Mouse (Mus musculus): ENCODE results near the gene Sys1. TPM values are rescaled to one million over a fixed set of nuclear protein-coding genes. Genes with fewer than 3 reads are reported as not detected.

Gene Sys1
- polyA plus RNA-seq, 1 experiment, result not detected

DNA sequence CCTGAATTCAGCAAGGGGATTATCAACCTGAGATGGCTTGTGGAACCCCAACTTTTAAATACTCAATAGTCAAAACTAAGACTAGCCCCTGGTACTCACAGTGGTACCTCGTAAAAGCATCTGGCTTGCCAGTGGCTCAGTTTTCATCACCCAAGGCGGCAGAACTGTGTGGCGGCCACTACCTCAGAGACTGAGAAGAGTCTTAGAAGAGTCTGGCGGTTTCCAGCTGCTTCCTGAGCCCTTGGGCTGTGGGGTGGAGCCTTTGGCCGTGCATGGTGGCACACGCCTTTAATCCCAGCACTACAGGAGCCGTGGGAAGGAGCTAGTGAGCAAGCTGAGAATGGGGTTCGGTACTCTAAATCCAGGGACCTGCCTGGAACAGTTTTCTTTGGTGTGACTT is 65.5 kb downstream of the Sys1 start:
- 27% methylated on average over 8 of the region's 8 CpGs for WGBS
- TF ChIP-seq POLR2A (IDR thresholded peaks at IDR 0.05; ENCODE audit: insufficient read depth, low read depth, low read length) (no peak), CTCF (IDR thresholded peaks at IDR 0.05; ENCODE audit: insufficient read depth, low read depth, low read length) (no peak)
- no peak overlapping the region for H3K27ac ChIP-seq (ENCODE audit: insufficient read depth, low read depth, low read length)
- no peak overlapping the region for H3K4me3 ChIP-seq (ENCODE audit: insufficient read depth, low read depth, low read length)
- H3K4me1 ChIP-seq (ENCODE audit: control insufficient read depth, insufficient read depth, low read length), result peaks cover 3% of the 10 kb centered on the region

GRCm38 (mm10) chr2:164523301-164523773 is 66.6 kb downstream of the Sys1 start:
- TF ChIP-seq CTCF (IDR thresholded peaks at IDR 0.05; ENCODE audit: insufficient read depth, low read depth, low read length) (no peak), POLR2A (IDR thresholded peaks at IDR 0.05; ENCODE audit: insufficient read depth, low read depth, low read length) (no peak)
- whole genome bisulfite sequencing, result 76% methylated on average over 10 of the region's 10 CpGs
- peaks cover 3% of the 10 kb centered on the region for H3K4me1 ChIP-seq (ENCODE audit: control insufficient read depth, insufficient read depth, low read length)
- no peak overlapping the region for H3K4me3 ChIP-seq (ENCODE audit: insufficient read depth, low read depth, low read length)
- H3K27ac ChIP-seq (ENCODE audit: insufficient read depth, low read depth, low read length), result no peak overlapping the region

DNA sequence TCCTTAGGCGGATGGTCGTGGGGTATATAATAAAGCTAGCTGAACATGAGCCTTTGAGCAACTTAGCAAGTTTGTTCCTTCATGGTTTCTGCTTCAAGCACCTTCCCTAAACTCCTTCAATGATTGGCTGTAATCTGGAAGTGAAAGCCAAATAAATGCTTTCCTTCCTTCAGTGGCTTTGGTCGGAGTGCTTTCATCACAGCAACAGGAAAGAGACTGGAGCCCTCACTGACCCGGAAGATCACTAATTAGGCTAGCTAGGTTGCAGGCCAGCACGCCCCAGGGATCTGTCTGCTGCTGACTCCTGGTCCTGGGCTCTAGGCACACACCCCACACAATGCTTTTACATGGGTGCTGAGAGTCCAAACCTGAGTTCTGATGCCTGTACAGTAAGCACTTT is 71.8 kb downstream of the Sys1 start:
- Histone ChIP-seq H3K4me1 (ENCODE audit: control insufficient read depth, insufficient read depth, low read length) (no peaks in the 10 kb centered on the region), H3K27ac (ENCODE audit: insufficient read depth, low read depth, low read length) (no peak overlapping the region), H3K4me3 (ENCODE audit: insufficient read depth, low read depth, low read length) (no peak overlapping the region)
- 66% methylated on average over 5 of the region's 5 CpGs for WGBS
- no peak for TF ChIP-seq POLR2A (IDR thresholded peaks at IDR 0.05; ENCODE audit: insufficient read depth, low read depth, low read length)
- TF ChIP-seq CTCF (IDR thresholded peaks at IDR 0.05; ENCODE audit: insufficient read depth, low read depth, low read length), result no peak

Other genes with a start within 250 kb of the Sys1 start
- gene Wfdc15b, start 235.3 kb upstream of the Sys1 start, polyA plus RNA-seq (2012; ENCODE audit: insufficient read depth, insufficient read length, low replicate concordance, missing spikeins), result not detected in 2 replicates
- gene Svs2, start 218.5 kb upstream of the Sys1 start, polyA plus RNA-seq (2012; ENCODE audit: insufficient read depth, insufficient read length, low replicate concordance, missing spikeins), result not detected in 2 replicates
- gene Svs3b, start 200.3 kb upstream of the Sys1 start, polyA plus RNA-seq (2012; ENCODE audit: insufficient read depth, insufficient read length, low replicate concordance, missing spikeins), result not detected in 2 replicates
- gene Svs4, start 178.5 kb upstream of the Sys1 start, polyA plus RNA-seq (2012; ENCODE audit: insufficient read depth, insufficient read length, low replicate concordance, missing spikeins), result not detected in 2 replicates
- gene Svs3a, start 167.7 kb upstream of the Sys1 start, polyA plus RNA-seq (2012; ENCODE audit: insufficient read depth, insufficient read length, low replicate concordance, missing spikeins), result not detected in 2 replicates
- not detected in 2 replicates for gene Svs6, start 140.2 kb upstream of the Sys1 start, polyA plus RNA-seq (2012; ENCODE audit: insufficient read depth, insufficient read length, low replicate concordance, missing spikeins)
- not detected in 2 replicates for gene Svs5, start 124.2 kb upstream of the Sys1 start, polyA plus RNA-seq (2012; ENCODE audit: insufficient read depth, insufficient read length, low replicate concordance, missing spikeins)
- gene Slpi, start 67.9 kb upstream of the Sys1 start, polyA plus RNA-seq (2012; ENCODE audit: insufficient read depth, insufficient read length, low replicate concordance, missing spikeins), result not detected in 2 replicates
- not detected in 2 replicates for gene Rbpjl, start 53.8 kb upstream of the Sys1 start, polyA plus RNA-seq (2012; ENCODE audit: insufficient read depth, insufficient read length, low replicate concordance, missing spikeins)
- gene Matn4, start 51.8 kb upstream of the Sys1 start, polyA plus RNA-seq (2012; ENCODE audit: insufficient read depth, insufficient read length, low replicate concordance, missing spikeins), result not detected in 2 replicates
- 124 TPM in 1 of 2 replicates, not detected in the other for gene Sdc4, start 13.1 kb upstream of the Sys1 start, polyA plus RNA-seq (2012; ENCODE audit: insufficient read depth, insufficient read length, low replicate concordance, missing spikeins)
- not detected in 2 replicates for gene Gm20458, start 4.0 kb downstream of the Sys1 start, polyA plus RNA-seq (2012; ENCODE audit: insufficient read depth, insufficient read length, low replicate concordance, missing spikeins)
- gene Trp53tg5, start 16.8 kb downstream of the Sys1 start, polyA plus RNA-seq (2012; ENCODE audit: insufficient read depth, insufficient read length, low replicate concordance, missing spikeins), result not detected in 2 replicates
- 84.6 TPM in 1 of 2 replicates, not detected in the other for gene Dbndd2, start 29.1 kb downstream of the Sys1 start, polyA plus RNA-seq (2012; ENCODE audit: insufficient read depth, insufficient read length, low replicate concordance, missing spikeins)
- not detected in 2 replicates for gene Pigt, start 40.6 kb downstream of the Sys1 start, polyA plus RNA-seq (2012; ENCODE audit: insufficient read depth, insufficient read length, low replicate concordance, missing spikeins)
- gene Wfdc2, start 105.4 kb downstream of the Sys1 start, polyA plus RNA-seq (2012; ENCODE audit: insufficient read depth, insufficient read length, low replicate concordance, missing spikeins), result not detected in 2 replicates
- gene Spint3, start 116.5 kb downstream of the Sys1 start, polyA plus RNA-seq (2012; ENCODE audit: insufficient read depth, insufficient read length, low replicate concordance, missing spikeins), result not detected in 2 replicates
- not detected in 2 replicates for gene Wfdc6a, start 128.5 kb downstream of the Sys1 start, polyA plus RNA-seq (2012; ENCODE audit: insufficient read depth, insufficient read length, low replicate concordance, missing spikeins)
- gene Eppin, start 136.6 kb downstream of the Sys1 start, polyA plus RNA-seq (2012; ENCODE audit: insufficient read depth, insufficient read length, low replicate concordance, missing spikeins), result not detected in 2 replicates
- gene Wfdc6b, start 156.6 kb downstream of the Sys1 start, polyA plus RNA-seq (2012; ENCODE audit: insufficient read depth, insufficient read length, low replicate concordance, missing spikeins), result not detected in 2 replicates
- gene Wfdc8, start 156.7 kb downstream of the Sys1 start, polyA plus RNA-seq (2012; ENCODE audit: insufficient read depth, insufficient read length, low replicate concordance, missing spikeins), result not detected in 2 replicates
- not detected in 2 replicates for gene Wfdc16, start 181.8 kb downstream of the Sys1 start, polyA plus RNA-seq (2012; ENCODE audit: insufficient read depth, insufficient read length, low replicate concordance, missing spikeins)
- gene Wfdc10, start 199.1 kb downstream of the Sys1 start, polyA plus RNA-seq (2012; ENCODE audit: insufficient read depth, insufficient read length, low replicate concordance, missing spikeins), result not detected in 2 replicates
- gene Wfdc9, start 199.6 kb downstream of the Sys1 start, polyA plus RNA-seq (2012; ENCODE audit: insufficient read depth, insufficient read length, low replicate concordance, missing spikeins), result not detected in 2 replicates
- not detected in 2 replicates for gene Wfdc11, start 217.1 kb downstream of the Sys1 start, polyA plus RNA-seq (2012; ENCODE audit: insufficient read depth, insufficient read length, low replicate concordance, missing spikeins)
- not detected in 2 replicates for gene Wfdc13, start 228.1 kb downstream of the Sys1 start, polyA plus RNA-seq (2012; ENCODE audit: insufficient read depth, insufficient read length, low replicate concordance, missing spikeins)
- not detected in 2 replicates for gene Spint4, start 241.5 kb downstream of the Sys1 start, polyA plus RNA-seq (2012; ENCODE audit: insufficient read depth, insufficient read length, low replicate concordance, missing spikeins)

Data from olfactory bulb, adult 2 months (tissue).